Mouse (Mus musculus) brain, embryonic 14.5 days (tissue): ENCODE results near the gene Hist1h2aa. TPM values are rescaled to one million over a fixed set of nuclear protein-coding genes. Genes with fewer than 3 reads are reported as not detected.
A peak's percentile ranks its signal among the peaks of the same experiment; 100 is the strongest.

ENCODE experiments used
- DNase-seq: peaks from one replicate; pipeline ENCODE4 v3.0.0-alpha.2; 2011; ENCODE audit warnings: low read depth
- CTCF ChIP-seq: fragments of 200-500 bp; IDR thresholded peaks from 2 replicates; pipeline ENCODE4 v1.5.1; 2012; ENCODE audit warnings: inconsistent platforms, mild to moderate bottlenecking, moderate library complexity, borderline replicate concordance; ENCODE audit not compliant: insufficient read depth, insufficient read length; ENCODE audit errors: extremely low read depth
- POLR2A ChIP-seq: fragments of 200-500 bp; IDR thresholded peaks from 2 replicates; pipeline ENCODE4 v1.6.1; 2012; ENCODE audit warnings: mild to moderate bottlenecking, inconsistent platforms, borderline replicate concordance; ENCODE audit not compliant: poor library complexity, insufficient read depth, insufficient read length, severe bottlenecking; ENCODE audit errors: extremely low read depth
- polyA plus RNA-seq: library from polyadenylated mRNA; depleted of rRNA; stranded (reverse); fragments of >200 nt; gene quantifications from 2 replicates; pipeline ENCODE4 v1.2.3, GENCODE M21; 2012; rRNA removed

Hist1h2aa gene
- polyA plus RNA-seq, 1 experiment = not detected

DNA sequence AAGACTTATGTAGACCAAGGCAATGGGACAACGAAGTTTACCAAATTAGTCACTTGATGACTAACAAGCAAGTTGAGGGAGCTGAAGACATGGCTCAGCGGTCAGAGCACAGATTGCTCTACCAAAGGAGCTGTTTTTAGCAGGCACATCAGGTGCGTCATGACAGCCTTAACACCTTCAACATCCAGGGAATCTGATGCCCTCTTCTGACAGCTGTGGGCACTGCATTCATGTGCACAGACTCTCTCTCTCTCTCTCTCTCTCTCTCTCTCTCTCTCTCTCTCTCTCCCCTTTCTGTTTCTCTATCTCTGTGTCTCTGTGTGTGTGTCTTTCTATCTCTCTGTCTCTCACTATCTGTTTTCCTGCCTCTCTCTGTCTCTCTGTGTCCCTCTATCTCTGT lies 16.7 kb downstream of the Hist1h2aa start:
- no peak for DNase-seq
- TF ChIP-seq POLR2A = no peak
- TF ChIP-seq CTCF = peak; percentile 26; the same call in 1 of the 2 replicates

- TF ChIP-seq CTCF (no peak), POLR2A (no peak)
- DNase-seq = peak; percentile 50
Observed at GRCm38 (mm10) chr13:23959776-23960175, 25.5 kb downstream of the Hist1h2aa start.

DNA sequence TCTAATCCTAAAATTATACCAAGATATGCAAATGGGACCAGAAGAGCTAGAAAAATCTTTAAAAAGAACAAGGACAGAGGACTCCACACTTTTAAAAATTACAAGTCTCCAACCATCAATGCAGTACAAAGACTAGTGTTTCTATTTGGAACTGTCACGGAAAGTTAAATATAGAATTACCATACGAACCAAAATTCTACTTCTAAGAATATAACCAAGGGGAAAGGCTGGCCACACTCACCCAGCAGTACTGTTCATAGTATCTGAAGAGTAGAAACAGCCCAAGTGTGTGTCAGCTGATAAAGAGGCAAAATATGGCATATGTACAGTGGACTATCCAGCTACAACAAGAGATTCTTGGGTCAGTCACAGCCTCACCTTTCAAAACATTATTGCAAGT lies 30.6 kb downstream of the Hist1h2aa start:
- TF ChIP-seq CTCF (no peak), POLR2A (no peak)
- DNase-seq = no peak

- no peak for TF ChIP-seq CTCF
- peak; percentile 59 for DNase-seq
Observed at GRCm38 (mm10) chr13:23971870-23972269, 37.6 kb downstream of the Hist1h2aa start.

GRCm38 (mm10) chr13:23972271-23972670 lies 38.0 kb downstream of the Hist1h2aa start:
- no peak for DNase-seq
- TF ChIP-seq CTCF (no peak), POLR2A (no peak)

Other genes with a start within 250 kb of the Hist1h2aa start
- 0.08 TPM in 1 of 2 replicates, not detected in the other for gene Hist1h1t, start 238.6 kb upstream of the Hist1h2aa start, polyA plus RNA-seq
- gene Hist1h4c, start 236.0 kb upstream of the Hist1h2aa start, polyA plus RNA-seq = 4.6 and 11.6 TPM in 2 replicates
- gene Hfe, start 223.6 kb upstream of the Hist1h2aa start, polyA plus RNA-seq = 1.7 and 2.3 TPM in 2 replicates
- gene Hist1h1c, start 195.7 kb upstream of the Hist1h2aa start, polyA plus RNA-seq = 12.1 and 16.0 TPM in 2 replicates
- 30.4 and 54.0 TPM in 2 replicates for gene Hist1h3c, start 188.9 kb upstream of the Hist1h2aa start, polyA plus RNA-seq
- 11.1 and 17.5 TPM in 2 replicates for gene Hist1h2bb, start 187.7 kb upstream of the Hist1h2aa start, polyA plus RNA-seq
- 34.0 and 49.9 TPM in 2 replicates for gene Hist1h2ab, start 183.3 kb upstream of the Hist1h2aa start, polyA plus RNA-seq
- 49.2 and 55.6 TPM in 2 replicates for gene Hist1h3b, start 182.2 kb upstream of the Hist1h2aa start, polyA plus RNA-seq
- gene Hist1h4b, start 177.4 kb upstream of the Hist1h2aa start, polyA plus RNA-seq = 17.9 and 20.4 TPM in 2 replicates
- gene Hist1h4a, start 173.2 kb upstream of the Hist1h2aa start, polyA plus RNA-seq = 11.6 and 33.9 TPM in 2 replicates
- 22.8 and 41.9 TPM in 2 replicates for gene Hist1h3a, start 172.1 kb upstream of the Hist1h2aa start, polyA plus RNA-seq
- 3.8 and 4.0 TPM in 2 replicates for gene Hist1h1a, start 170.8 kb upstream of the Hist1h2aa start, polyA plus RNA-seq
- not detected in 2 replicates for gene Trim38, start 164.5 kb upstream of the Hist1h2aa start, polyA plus RNA-seq
- not detected in 2 replicates for gene Slc17a2, start 127.5 kb upstream of the Hist1h2aa start, polyA plus RNA-seq
- not detected in 2 replicates for gene Slc17a3, start 95.0 kb upstream of the Hist1h2aa start, polyA plus RNA-seq
- not detected in 2 replicates for gene Slc17a1, start 66.7 kb upstream of the Hist1h2aa start, polyA plus RNA-seq
- not detected in 2 replicates for gene Slc17a4, start 19.5 kb upstream of the Hist1h2aa start, polyA plus RNA-seq
- not detected in 2 replicates for gene Hist1h2ba, start 306 bp upstream of the Hist1h2aa start, polyA plus RNA-seq
- 1.3 and 1.7 TPM in 2 replicates for gene Scgn, start 56.8 kb downstream of the Hist1h2aa start, polyA plus RNA-seq